Mouse (Mus musculus) forebrain, embryonic 16.5 days (tissue): ENCODE measurements at regions not wholly inside any gene's neighbourhood (a gene's known extent, or its start where the extent isn't known, plus 50 kb on each side); places are given as distances from the start of the nearest gene placed in this dataset.
A peak's percentile ranks its signal among the peaks of the same experiment; 100 is the strongest.

Experiments used
- ATAC-seq: fragments of 200-750 bp; cut with Nextera tagmentation; 2 replicates; pipeline ENCODE4 v1.8.0; 2017; ENCODE audit warnings: mild to moderate bottlenecking, moderate library complexity
- H3K27ac ChIP-seq: fragments of 300-500 bp; sonication (generic); 2 replicates; pipeline ENCODE4 v1.5.1; 2014; ENCODE audit warnings: low read length, control low read depth
- H3K27me3 ChIP-seq: fragments of 300-500 bp; sonication (generic); replicated peaks from 2 replicates; pipeline ENCODE4 v1.6.1; 2014; ENCODE audit warnings: low read length; ENCODE audit not compliant: control insufficient read depth, insufficient read depth
- H3K36me3 ChIP-seq: fragments of 300-500 bp; sonication (generic); 2 replicates; pipeline ENCODE4 v1.6.1; 2014; ENCODE audit not compliant: control insufficient read depth, insufficient read depth
- H3K4me1 ChIP-seq: fragments of 300-500 bp; sonication (generic); replicated peaks from 2 replicates; pipeline ENCODE4 v1.6.1; 2014; ENCODE audit warnings: low read length; ENCODE audit not compliant: control insufficient read depth, insufficient read depth
- H3K4me2 ChIP-seq: fragments of 300-500 bp; sonication (generic); 2 replicates; pipeline ENCODE4 v1.6.1; 2014; ENCODE audit warnings: mild to moderate bottlenecking, low read length, control low read depth
- H3K4me3 ChIP-seq: fragments of 300-500 bp; sonication (generic); replicated peaks from 2 replicates; pipeline ENCODE4 v1.5.1; 2014; ENCODE audit warnings: mild to moderate bottlenecking, low read length, control low read depth
- H3K9ac ChIP-seq: fragments of 300-500 bp; sonication (generic); replicated peaks from 2 replicates; pipeline ENCODE4 v1.6.1; 2014; ENCODE audit warnings: low read depth, low read length, control low read depth
- H3K9me3 ChIP-seq: fragments of 300-500 bp; sonication (generic); 2 replicates; pipeline ENCODE4 v1.6.1; 2016; ENCODE audit warnings: low read length; ENCODE audit not compliant: control insufficient read depth
- WGBS: fragments of 180-500 bp; shearing (Covaris S2); extraction: QIAGEN DNeasy Blood & Tissue Kit; methylation state at CpG from one replicate; pipeline ENCODE4 v1.1.7; 2014; 5-methylcytosine and 5-hydroxymethylcytosine counted together

DNA sequence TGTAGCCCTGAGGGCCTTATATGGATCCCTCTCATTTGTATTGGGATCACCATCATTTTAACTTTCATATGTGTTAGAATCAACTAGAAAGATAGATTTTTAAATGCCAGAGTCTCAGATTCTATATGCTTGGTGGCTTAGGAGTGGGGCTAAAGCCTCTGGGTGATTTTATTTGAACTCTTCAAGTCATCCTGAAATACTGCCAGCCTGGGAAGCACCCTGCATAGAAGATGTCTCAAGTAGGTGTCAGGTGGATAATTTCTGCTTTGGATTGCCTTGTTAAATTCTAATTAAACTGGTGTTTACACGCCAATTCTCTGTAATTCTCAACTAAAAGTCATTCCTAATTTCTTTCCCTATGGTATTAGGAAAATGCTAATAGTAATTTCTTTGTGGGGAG, 4154.0 kb downstream of the 9330182O14Rik start:
- H3K4me1 ChIP-seq, result no peaks in the 10 kb centered on the region
- H3K4me2 ChIP-seq, result no peak overlapping the region
- H3K9me3 ChIP-seq, result no peaks in the 10 kb centered on the region
- no peak overlapping the region for H3K27ac ChIP-seq
- 54% methylated on average over 1 of the region's 1 CpGs for WGBS
- no peaks in the 10 kb centered on the region for H3K36me3 ChIP-seq
- no peak for ATAC-seq
- no peak overlapping the region for H3K4me3 ChIP-seq
- no peaks in the 10 kb centered on the region for H3K27me3 ChIP-seq
- H3K9ac ChIP-seq, result no peak overlapping the region

DNA sequence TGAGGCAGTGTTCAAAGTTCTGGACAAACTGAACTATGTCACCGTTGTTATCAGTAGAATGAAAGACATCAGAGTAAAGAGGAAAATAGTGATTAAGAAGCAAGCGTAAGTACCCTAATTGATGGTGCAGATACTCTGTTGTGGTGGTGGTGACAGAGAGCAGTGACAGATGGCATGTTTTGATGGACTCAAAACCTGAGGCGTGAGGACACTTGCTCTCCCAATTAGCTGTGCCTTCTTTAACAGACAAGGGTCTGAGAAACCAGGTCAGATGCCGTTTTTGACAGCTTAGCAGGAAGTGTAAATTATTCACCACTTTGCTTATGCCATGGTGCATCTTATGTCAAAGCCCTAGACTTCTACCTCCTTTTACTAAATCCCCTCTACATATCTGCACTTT, 4154.5 kb downstream of the 9330182O14Rik start:
- H3K4me3 ChIP-seq, result no peak overlapping the region
- peak; percentile 59 for ATAC-seq

DNA sequence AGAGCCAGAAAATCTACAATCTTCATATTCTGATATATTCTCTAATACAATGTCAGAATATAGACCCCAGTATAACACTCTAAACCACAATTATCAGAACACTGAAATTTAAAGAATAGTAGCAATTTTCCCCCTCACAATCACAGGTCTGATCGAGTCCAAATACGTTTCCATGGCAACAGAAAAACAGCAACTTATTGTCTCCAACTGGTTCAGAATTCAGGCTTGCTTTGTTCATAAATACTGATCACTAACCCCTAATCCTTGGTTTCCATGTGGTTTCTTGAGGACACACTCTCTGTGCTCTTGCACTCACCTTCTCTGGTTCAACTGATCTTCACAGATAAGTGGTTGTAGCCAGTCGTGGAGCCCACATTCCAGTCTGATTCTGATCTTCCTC, 4167.3 kb downstream of the 9330182O14Rik start:
- Histone ChIP-seq H3K4me2 (no peak overlapping the region), H3K4me1 (0 out of 2 replicates have a peak, but pooled peaks cover 2% of the 10 kb centered on the region), H3K4me3 (no peak overlapping the region), H3K9me3 (no peaks in the 10 kb centered on the region), H3K36me3 (no peaks in the 10 kb centered on the region), H3K9ac (no peak overlapping the region), H3K27ac (no peak overlapping the region), H3K27me3 (no peaks in the 10 kb centered on the region)
- WGBS, result 53% methylated on average over 3 of the region's 3 CpGs
- 0 out of 2 replicates have a peak, but pooled peaks have one; percentile 40 for ATAC-seq

More for the DNA sequence above, 4154.5 kb downstream of the 9330182O14Rik start:
- H3K4me2 ChIP-seq, result no peak overlapping the region
- H3K4me1 ChIP-seq, result no peaks in the 10 kb centered on the region
- no peak overlapping the region for H3K27ac ChIP-seq
- H3K9me3 ChIP-seq, result no peaks in the 10 kb centered on the region
- no peak overlapping the region for H3K9ac ChIP-seq
- no peaks in the 10 kb centered on the region for H3K36me3 ChIP-seq
- 37% methylated on average over 4 of the region's 4 CpGs for WGBS
- H3K27me3 ChIP-seq, result no peaks in the 10 kb centered on the region

GRCm38 (mm10) chr15:44310888-44311287, 4176.7 kb downstream of the 9330182O14Rik start:
- Histone ChIP-seq H3K4me2 (no peak overlapping the region), H3K4me3 (no peak overlapping the region), H3K4me1 (no peaks in the 10 kb centered on the region), H3K27me3 (no peaks in the 10 kb centered on the region), H3K36me3 (no peaks in the 10 kb centered on the region), H3K9ac (no peak overlapping the region), H3K27ac (no peak overlapping the region), H3K9me3 (no peaks in the 10 kb centered on the region)
- no peak for ATAC-seq
- WGBS, result 81% methylated on average over 5 of the region's 5 CpGs

GRCm38 (mm10) chr15:44313294-44313693, 4179.1 kb downstream of the 9330182O14Rik start:
- ATAC-seq, result peak; percentile 69
- Histone ChIP-seq H3K4me3 (no peak overlapping the region), H3K4me2 (no peak overlapping the region), H3K27me3 (no peaks in the 10 kb centered on the region), H3K9ac (no peak overlapping the region), H3K9me3 (no peaks in the 10 kb centered on the region), H3K27ac (no peak overlapping the region), H3K36me3 (no peaks in the 10 kb centered on the region), H3K4me1 (no peaks in the 10 kb centered on the region)
- WGBS, result 50% methylated on average over 2 of the region's 2 CpGs
